Mouse (Mus musculus) CH12.LX (cell line): Measurements from ENCODE around the gene Qrfp.

ENCODE experiments used
- CHD2 ChIP-seq: IDR thresholded peaks from 2 replicates; pipeline ENCODE4 v1.6.1; 2011; ENCODE audit warnings: low read length, improper control_type of control experiment
- CTCF ChIP-seq, 2 experiments: IDR thresholded peaks in 1 of 2; conservative IDR thresholded peaks in 1 of 2; 2 replicates each; pipeline ENCODE4 v1.5.1; 2011 to 2012; ENCODE audit warnings: low read depth in 2 of 2, low read length in 2 of 2, improper control_type of control experiment in 1 of 2, inconsistent platforms in 1 of 2, mild to moderate bottlenecking in 1 of 2, moderate library complexity in 1 of 2
- E2F4 ChIP-seq: IDR thresholded peaks from 2 replicates; pipeline ENCODE4 v1.6.1; 2011; ENCODE audit warnings: low read depth, low read length, improper control_type of control experiment; ENCODE audit not compliant: insufficient replicate concordance
- MAX ChIP-seq: IDR thresholded peaks from 2 replicates; pipeline ENCODE4 v1.6.1; 2011; ENCODE audit warnings: low read length, improper control_type of control experiment

- TF ChIP-seq CTCF (conservative IDR thresholded peaks at IDR 0.05 in 1 of 2, IDR thresholded peaks at IDR 0.05 in 1 of 2; ENCODE audit: low read depth in 2 of 2, low read length in 2 of 2) = no peak
- no peak for TF ChIP-seq CHD2
- TF ChIP-seq E2F4 = no peak
- TF ChIP-seq MAX = no peak
Observed at GRCm38 (mm10) chr2:31762155-31762554, 48.2 kb downstream of the Qrfp start.
